Mouse (Mus musculus) lung, postnatal 14 days (tissue): ENCODE data around the gene Atp2b4.
"Not testable (repeated sequence)": the region's sequence is repeated elsewhere in the genome, so short reads cannot be mapped to it uniquely, and the experiment has no call there.

Experiments used
- DNase-seq: peaks from one replicate; pipeline ENCODE4 v3.0.0; 2021

The Atp2b4 gene

DNA sequence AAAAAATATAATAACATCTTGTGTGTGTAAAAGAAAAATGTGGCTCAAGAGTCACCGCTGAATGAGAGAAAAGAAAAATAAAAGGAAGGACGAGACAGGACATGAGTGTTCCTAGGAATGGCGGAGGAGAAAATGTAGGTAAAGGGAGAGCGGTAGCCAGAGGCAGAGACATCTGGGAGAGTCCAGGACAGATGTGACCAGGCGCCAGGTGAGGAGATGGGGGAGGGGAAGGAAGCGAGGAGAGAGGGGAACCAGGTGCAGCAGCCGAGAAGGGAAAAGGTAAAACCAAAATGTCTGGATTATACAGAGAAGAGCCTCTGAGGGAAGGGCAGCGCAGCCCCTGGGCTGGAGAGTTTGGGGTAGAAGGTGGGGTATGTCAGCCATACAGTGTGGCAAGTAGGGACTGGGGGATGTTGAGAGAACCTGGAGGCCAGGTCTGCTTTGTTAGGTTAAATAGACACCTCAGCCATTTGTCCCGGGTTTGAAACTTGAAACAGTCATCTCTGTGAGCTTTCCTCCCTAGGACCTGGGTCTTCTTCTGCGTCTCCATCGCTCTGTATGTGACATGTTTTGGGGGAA is 107.2 kb downstream of the Atp2b4 start:
- DNase-seq = no peak

DNA sequence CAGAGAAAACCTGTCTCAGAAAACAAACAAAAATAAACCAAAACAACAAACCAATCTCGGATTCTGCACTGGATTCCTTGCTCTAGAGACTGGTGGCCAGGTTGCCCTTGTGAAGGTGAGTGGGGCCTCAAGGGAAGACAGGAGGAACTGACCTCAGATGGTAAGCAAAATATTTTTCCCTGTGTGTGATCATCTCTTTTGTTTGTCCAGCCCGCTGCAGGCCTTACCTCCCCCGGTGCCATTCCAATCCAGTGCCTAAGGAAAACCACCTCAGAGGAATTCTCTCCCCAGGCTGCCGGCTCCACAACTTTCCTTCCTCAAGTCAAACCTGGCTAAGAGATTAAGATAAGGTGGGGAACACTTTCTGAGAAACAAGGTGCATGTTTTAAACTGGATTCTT is 108.6 kb downstream of the Atp2b4 start:
- no peak for DNase-seq

DNA sequence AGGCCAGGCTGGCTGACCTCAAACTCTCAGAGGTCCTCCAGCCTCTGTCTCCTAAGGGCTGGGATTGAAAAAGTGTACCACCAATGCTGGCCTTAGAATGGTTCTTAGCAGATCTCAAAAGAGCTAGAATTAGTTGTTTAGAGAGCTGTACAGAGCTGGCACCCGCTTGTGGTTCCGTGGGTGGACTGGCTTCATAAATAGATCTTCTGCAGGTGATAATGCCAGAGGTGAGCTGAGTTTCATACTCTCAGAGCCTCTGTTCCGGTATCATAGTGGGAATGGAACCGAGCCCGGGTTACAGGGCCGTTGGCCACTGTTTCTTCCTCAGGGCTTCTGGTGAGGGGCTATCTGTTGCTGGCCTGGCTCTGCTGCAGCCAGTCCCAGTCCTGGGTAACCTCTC is 109.8 kb downstream of the Atp2b4 start:
- no peak for DNase-seq

DNA sequence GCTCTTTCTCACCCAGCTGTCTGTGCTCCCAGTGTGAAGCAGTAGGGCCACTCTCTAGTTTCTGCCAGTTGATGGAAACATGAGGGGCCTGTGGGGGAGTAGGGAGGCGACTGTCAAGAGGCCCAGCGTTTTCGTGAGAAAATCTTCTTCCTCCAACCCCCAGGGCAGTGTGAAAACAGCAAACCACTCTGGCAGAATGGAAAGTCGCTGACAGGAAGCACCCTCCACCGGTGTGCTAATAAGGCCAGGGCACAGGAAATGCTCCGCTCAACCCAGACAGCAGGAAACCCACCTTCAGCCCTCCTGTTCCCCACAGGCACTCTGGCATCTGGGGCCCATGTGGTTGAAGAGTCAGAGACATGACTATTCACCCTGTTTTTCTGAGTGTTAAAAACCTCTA is 110.9 kb downstream of the Atp2b4 start, which contains the start of gene Lax1:
Lax1 (minus strand) TSS at position 212 of the 400 bp plus-strand sequence.
- no peak for DNase-seq

DNA sequence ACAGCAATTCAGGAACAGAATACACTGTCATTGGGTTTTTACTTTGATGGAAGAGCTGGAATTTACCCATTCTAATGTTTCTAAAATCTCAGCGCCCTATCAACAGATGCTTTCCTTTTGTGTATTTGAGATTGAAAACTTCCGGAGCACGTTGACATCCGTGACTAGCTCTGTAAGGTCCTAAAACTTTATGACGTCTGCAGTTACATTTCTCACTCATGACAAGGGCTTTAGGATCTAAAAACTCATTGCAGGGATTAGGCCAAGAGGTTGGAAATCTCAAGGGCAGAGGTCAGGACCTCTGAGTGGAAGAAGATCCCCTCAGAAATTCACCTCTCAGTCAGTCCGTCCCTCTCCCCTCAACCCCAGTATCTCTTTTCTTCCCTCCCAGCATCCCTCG is 112.5 kb downstream of the Atp2b4 start:
- no peak for DNase-seq

DNA sequence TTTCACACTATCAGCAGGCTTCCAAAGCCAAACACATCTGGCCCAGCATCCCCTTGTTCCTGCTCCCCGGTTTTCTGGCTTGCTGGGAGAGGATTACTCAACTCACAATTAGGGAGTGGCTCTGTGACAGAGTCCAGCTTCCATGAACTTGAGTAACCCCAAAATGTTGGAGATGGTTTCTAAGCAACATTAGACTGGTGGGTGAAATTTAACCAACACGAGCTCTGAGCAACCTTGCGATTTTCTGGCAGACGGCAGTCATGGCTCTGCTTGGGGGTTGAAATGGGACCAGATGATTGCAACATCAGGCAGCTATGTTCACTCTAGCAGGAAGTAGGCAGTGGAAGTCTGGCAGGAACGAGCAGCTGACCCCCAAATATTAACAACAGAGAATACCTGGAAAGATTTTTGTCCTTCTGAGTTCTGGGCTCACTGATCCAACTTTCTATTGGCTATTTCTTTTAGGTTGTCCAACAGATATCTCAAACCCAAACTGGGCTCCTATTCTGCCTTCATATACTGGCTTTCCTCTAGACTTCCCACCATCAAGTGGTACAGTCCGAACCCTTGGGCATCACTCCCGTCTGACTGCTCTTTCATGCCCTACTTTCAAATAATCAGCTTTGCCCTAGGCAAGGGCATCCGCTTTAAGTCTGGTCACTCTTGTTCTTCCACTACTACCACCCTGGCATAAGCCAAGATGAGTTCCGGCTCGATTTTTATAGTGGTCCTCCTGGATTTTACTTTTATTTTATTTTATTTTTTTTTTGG is 114.9 kb downstream of the Atp2b4 start:
- peak; percentile 61 for DNase-seq

DNA sequence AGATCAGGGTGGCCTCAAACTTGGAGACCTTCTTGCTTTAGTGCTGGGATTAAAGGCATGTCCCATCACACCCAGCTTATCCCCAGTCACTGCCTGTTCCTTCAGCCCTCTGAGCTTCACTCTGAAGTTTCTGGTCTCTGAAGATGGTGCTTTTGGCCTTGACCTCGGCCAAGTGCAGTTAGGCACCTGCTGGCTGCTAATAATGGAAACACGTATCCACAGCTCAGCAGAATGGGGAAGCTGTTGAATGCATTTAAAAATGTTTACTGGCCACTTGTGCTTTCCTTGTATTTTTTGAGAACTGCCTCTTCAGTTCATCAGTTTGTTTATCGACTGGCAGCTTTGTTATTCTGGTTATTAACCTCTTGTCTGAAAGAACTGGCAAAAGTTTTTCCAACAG is 129.0 kb downstream of the Atp2b4 start:
- no peak for DNase-seq

DNA sequence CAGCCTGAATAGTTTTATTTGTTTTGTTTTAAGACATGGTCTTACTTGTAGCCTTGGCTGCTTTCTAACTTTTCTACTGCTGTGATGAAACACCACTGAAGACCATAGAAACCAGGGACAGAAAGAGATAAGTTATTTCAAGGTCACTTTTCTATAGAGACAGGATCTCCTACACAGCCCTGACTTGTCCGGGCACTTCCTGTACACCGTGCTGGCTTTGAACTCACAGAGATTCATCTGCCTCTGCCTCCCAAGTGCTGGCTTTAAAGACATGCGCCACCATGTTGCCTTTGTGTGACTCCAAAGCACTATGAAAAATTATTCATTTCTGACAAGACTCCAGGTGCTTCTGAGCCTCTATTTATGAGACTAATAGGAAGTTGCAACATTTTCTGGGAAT is 129.6 kb downstream of the Atp2b4 start:
- no peak for DNase-seq

DNA sequence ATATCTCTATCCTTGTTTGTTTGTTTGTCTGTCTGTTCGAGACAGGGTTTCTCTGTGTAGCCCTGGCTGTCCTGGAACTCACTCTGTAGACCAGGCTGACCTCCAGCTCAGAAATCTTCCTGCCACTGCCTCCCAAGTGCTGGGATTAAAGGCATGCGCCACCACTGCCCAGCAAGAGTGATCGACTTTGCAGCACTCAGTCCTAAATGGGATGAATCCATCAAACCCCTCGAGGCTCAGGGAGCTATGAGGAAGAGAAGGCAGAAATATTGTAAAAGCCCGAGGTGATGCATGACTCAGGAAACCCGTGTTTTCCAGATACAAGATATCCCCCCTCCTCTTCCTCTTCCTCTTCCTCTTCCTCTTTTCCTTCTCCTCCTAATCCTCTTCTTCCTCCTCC is 130.1 kb downstream of the Atp2b4 start:
- no peak for DNase-seq

DNA sequence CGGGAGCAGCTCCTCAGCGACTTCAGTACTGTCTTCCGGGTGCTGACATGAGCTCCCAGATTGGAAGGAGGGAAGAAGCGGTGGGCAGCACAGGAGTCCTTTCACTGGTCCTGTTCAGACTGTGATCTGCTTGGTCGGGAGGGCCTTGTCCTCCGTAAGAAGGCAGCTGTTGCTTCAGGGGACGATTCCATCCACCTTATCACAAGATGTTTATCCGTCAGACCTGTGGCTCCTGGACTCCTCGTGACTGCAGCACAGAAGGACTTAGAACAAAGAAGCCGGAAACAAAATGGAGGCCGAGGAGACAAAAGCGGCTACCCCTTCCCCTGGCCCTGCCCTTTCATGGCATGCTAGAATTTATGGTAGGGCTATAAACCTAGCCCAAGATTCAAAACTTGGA is 130.7 kb downstream of the Atp2b4 start:
- no peak for DNase-seq

DNA sequence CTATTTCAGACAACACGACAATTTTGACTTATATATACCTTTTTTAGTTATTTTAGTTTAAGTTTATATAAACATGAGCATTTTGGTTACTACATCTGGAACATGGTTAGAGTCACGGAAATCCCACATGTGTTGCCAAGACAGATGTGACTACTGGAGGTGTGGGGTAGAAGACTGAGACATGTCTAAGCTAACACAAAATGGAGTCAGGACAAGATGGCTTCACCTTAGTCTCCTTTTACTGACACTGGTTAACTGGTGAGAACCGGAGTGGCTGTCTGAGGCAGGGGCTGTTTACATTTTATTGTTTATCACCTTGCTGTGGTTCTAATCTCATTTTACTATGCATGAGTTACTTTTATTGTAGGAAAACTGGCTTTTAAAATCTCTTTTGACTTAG is 132.2 kb downstream of the Atp2b4 start:
- DNase-seq = no peak

DNA sequence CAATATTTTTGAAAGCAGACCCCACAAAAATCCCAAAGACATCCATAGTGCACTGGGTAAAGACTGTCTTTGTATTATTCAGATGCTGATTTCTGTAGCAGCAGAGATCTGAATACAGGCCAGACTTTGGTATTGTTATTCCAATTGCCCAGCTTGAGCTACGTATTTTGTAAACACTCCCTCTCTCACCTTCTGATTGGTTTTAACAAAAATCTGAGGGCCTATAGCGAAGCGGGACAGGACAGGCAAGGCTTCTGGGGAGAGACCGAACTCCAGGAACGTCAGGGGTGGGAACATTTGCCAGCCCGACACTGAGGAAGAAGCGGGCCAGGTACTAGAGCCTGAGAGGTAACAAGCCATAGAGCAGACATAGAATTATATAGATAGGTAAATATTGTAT is 133.1 kb downstream of the Atp2b4 start:
- no peak for DNase-seq

DNA sequence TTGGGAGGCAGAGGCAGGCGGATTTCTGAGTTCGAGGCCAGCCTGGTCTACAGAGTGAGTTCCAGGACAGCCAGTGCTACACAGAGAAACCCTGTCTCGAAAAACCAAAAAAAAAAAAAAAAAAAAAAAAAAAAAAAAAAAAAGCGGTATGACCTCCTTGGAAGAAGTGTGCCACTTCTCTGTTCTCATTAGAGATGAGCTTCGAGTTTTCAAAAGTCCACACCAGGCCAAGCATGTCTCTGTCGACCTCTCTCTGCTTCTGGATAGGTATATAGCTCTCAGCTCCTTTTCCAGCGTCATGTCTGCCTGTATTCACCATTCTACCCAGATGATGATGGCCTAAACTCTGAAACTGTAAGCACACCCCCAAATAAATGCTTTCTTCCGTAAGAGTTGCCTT is 135.1 kb downstream of the Atp2b4 start:
- not testable (repeated sequence) for DNase-seq

DNA sequence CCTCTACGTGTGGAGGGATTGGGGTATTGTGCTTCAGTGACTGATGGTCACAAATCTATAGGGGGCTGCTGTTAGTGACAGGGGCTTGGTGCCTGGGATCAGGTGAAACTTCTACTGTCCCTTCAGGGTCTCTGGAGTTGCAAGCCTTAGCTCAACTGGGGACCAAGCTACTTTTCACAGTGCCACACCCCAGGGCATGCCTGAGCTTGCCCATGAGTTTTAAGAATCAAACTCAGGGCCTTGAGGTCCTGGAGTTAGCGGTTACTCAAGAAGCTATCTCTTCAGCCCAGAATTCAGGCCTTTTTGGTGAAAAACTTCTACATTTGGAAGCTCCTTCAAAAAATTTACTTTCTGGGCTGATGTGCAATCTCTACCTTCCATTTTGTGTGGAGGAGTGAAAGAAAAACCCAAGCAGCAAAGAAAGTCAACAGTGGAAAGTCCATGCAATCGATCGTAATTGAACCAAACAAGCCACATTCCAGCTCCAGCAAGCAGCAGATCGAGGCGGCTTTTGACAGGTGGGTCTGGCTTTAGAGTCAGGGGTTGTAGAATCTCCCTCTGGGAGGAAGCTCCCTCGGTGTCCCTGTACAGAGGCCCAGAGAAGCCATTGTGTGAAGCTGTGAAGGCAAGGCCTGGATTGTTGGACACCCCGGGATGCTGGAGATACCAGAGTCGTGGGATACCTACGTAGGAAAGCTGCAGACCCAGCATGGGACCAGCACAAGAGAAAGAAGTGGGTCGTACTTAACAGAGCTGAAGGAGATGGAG is 136.5 kb downstream of the Atp2b4 start:
- DNase-seq = no peak

DNA sequence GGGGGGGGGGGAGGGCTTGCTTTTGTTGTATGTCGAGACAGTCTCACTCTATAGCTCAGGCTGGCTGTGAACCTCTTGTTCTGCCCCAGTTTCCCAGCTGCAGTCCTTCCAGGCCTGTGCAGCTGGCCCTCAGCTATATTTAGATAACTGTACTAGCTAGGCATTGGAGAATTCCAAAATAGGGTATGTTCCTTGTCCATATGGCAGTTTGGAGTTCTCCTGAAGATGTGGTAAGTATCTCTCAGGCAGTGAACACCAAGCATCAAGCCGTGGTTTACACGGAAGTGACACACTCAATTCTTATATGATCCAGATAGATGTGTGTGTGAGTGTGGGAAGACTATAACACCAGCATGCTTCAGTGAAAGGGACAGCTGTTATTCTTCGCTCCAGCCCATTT is 137.4 kb downstream of the Atp2b4 start:
- no peak for DNase-seq

DNA sequence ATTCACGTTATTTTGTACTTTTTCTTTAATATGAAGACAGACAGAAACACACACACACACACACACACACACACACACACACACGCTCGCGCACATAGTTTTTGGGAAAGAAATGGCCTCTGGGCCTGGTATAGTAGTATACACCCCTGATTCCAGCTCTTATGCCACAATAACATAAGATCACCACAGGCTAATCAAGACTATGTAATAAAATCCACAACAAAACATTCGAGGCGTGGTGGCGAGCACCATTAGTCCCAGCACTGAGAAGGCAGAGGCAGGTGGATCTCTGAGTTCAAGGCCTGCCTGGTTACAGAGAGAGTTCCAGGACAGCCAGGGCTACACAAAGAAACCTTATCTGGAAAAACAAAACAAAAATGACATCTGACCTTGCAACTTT is 137.9 kb downstream of the Atp2b4 start:
- DNase-seq = no peak

DNA sequence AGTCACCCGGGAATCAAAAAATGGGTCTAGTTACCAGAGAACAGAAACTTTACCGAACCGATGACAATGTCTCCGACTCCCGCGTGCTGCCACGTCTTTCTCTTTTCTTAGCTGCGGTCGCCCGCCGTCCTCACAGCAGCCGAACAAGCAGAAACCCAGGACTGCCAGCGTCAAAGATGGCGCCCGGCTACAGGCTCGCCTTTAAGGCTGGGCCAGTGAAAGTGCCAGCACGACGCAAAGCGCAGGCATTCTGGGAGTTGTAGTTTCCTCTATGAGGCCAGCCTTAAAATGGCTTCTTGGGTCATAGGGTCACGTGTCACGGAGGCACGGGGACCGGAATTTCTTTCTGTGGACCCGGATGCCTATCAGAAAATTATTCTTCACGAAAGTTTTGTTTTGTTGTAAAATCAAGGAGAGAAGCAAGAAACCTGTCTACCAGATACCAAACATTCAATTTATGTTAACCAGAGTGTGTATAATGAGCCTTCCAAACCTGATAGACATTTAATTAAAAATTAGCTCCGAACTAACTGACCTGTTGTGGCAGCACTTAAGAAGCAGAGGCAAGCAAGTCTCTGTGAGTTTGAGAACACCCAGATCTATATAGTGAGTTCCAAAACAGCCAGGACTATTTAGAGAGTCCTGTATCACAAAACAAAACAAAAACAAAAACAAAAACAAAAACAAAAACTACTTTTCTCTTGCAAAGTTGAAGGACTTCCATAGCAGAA is 139.5 kb downstream of the Atp2b4 start, which contains the start of gene Gm38394:
Gm38394 (minus strand) TSS at position 116 of the 731 bp plus-strand sequence.
- DNase-seq = peak; percentile 93

DNA sequence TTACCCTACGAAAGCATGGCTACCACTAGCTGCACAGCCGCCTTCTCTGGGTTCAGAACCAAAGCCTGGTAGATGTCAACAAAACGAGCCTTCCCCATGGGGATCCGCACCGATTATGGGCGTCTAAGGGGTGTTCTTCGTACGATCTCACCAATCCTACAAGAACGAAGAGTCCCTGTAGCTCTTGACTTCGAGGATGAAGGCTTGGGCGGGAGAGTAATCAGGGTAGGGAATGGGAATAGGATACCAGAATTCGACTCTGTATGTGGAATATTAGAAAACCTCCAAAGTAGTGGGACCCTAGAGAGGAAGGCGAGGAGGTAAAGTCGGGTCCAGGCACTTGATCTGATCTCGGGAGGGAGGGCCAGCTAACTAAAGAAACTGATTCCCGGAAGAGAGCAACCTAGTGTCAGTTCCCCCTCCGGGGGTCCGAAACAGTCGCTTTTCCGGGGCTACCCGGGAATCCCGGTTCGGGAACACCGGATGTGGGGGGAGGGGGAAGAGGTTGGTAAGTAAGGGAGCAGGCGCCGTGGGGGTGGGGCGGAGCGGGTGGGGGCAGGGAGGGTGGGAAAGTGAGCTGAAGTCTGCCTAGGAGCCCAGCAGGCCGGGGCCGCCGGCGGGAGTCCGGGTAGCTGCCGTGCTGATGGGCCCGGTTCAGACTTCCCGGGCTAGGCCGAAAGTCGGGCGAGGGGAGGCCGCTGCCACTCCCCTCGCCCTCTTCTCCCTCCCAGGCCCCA is 140.2 kb downstream of the Atp2b4 start, which contains the start of gene Zbed6:
Zbed6 (minus strand) TSS at position 420 of the 737 bp plus-strand sequence.
- peak; percentile 82 for DNase-seq

DNA sequence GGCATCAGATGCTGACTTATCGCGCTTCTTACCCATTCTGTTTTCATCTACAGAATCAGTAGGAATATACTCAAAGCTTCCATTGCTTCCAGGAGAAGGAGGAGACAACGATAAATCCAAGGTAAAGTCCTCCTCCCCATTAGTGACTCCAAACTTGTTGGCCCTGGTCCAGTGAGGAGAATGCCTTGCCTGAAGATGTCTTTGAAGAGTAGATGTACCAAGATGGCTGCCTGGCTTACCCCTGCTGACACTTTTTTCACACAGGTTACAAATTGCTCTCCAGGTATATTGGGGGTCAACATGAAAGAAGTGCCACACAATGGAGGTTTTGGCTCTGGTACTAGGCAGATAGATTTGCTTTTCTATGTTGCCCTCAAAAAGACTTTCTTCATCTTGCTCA is 142.0 kb downstream of the Atp2b4 start:
- DNase-seq = no peak

DNA sequence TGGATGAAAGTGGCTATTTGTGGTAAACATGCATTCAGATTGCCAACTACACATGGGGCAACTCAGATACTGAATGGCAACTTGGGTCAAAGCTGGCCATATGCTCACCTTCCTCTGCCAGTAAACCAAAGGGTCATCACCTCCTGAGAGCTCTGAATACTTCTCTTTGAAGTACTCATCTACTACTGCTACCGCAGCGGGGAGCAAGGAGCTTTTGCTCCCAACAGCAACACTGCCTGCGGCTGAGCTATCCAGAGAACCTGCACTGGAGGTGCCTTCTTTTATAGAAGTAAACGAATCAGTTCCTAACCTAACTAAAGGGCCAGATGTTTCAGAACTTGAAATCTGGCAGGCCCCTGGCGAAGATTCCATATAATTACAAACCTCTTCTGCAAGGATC is 144.0 kb downstream of the Atp2b4 start:
- no peak for DNase-seq

DNA sequence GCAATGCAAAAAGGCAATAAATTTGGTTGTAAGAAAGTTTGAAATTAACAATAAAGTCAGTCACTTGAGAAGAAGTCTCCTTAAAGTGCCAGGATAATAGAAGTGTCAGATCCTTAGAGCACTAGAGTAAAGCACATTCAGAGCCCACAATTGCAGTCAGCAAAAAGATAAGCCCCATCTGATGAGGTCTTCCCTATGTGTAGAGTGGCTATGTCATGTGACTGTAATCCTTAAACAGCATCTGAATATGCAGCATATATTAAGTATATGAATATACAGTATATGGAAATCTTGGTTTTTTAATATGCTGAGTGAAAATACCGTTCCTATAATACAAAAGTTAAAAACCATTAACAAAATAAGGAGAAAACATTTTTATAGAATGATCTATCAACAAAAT is 147.8 kb downstream of the Atp2b4 start:
- DNase-seq = no peak

DNA sequence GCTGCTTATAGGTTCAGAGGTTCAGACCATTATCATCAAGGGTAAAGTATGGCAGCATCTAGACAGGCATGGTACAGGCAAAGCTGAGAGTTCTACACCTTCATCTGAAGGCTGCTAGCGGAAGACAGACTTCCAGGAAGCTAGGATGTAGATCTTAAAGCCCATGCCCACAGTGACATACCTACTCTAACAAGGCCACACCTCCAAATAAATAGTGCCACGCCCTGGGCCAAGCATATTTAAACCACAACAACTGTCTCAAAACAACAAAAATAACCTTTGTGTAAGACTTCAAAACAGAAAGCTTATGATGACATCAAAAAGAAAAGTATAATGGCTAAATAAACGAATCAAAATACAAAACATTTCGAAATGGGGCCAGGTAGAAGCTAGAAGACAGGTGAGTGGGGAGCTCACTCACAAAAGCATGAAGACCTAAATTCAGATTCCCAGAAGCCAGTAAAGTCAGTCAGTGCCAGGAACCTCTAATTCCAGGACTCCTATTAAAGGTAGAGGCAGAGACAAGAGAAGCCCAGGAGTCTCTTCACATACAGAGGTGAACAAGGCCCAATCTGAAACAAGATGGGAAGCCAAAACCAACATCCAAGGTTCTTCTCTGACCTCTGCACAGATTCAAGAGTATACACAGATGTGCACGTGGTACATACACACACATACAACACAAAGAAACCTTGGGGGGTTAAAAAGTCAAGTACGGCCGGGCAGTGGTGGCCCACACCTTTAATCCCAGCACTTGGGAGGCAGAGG is 150.4 kb downstream of the Atp2b4 start:
- no peak for DNase-seq
